Mouse (Mus musculus) v-Abl transformed pro-B cells (cell line): ENCODE results near the gene Gm10750.
"Not testable (repeated sequence)": the region's sequence is repeated elsewhere in the genome, so short reads cannot be mapped to it uniquely, and the experiment has no call there.

Source experiments
- in situ Hi-C, 2 experiments: fragments of 400-800 bp; cut with MboI; formaldehyde crosslinking; loops; one replicate each; pipeline ENCODE4 v1.15.1; 2025; ENCODE audit not compliant: unreplicated experiment in 2 of 2

Gene Gm10750

DNA sequence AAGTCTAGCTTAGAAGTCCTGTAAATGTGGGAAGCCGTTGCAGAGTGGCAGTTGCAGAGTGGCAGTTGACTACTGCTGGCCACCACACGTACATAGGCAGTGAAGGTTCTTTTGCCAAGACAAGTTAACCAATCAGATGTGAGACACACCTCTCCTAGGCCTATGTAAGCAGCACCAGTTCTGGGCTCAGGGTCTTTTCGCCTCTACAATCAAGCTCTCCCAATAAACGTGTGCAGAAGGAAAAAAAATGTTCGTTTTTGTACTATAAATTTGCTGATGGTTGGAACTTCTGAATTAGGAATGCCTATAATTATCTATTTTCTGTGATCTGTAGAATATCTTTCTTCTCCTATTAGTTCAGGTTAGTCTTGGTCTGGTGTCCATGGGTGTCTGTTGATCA lies at the start of gene Gm10750:
Gene Gm10750, minus strand, starts transcription at position 101 of the 400 bp plus-strand sequence.
- in situ Hi-C loops: not testable (repeated sequence)

- in situ Hi-C loops: no loop called here
Measured at GRCm38 (mm10) chr2:149004826-149005225, 12.2 kb downstream of the Gm10750 start.

- in situ Hi-C loops: no loop called here
Measured at GRCm38 (mm10) chr2:149003151-149003550, 13.9 kb downstream of the Gm10750 start, which contains the start of gene Gm1330. TSS of gene Gm1330 (minus strand) at chr2:149003251.

- in situ Hi-C loops: no loop called here
Measured at GRCm38 (mm10) chr2:148995133-148995532, 21.9 kb downstream of the Gm10750 start.
